Mouse (Mus musculus) CH12.LX (cell line): ENCODE results near the gene Mecr. TPM values are rescaled to one million over a fixed set of nuclear protein-coding genes. Genes with fewer than 3 reads are reported as not detected.

Source experiments
- DNase-seq: peaks from one replicate; pipeline ENCODE4 v3.0.0-alpha.2; 2013; ENCODE audit errors: extremely low read depth
- H3K27ac ChIP-seq: 2 replicates; pipeline ENCODE4 v1.5.1; 2012; ENCODE audit warnings: low read depth, mild to moderate bottlenecking, control low read depth, moderate library complexity; ENCODE audit not compliant: insufficient read depth
- H3K27me3 ChIP-seq: replicated peaks from 2 replicates; pipeline ENCODE3; 2012; ENCODE audit warnings: inconsistent platforms
- H3K36me3 ChIP-seq, 2 experiments: replicated peaks in 1 of 2; 2 replicates each; pipeline versions ENCODE3 to v1.6.1; 2012; ENCODE audit warnings: inconsistent platforms in 1 of 2, low read length in 1 of 2, mild to moderate bottlenecking in 1 of 2, mixed read lengths in 1 of 2, moderate library complexity in 1 of 2; ENCODE audit not compliant: control insufficient read depth in 1 of 2, insufficient read depth in 1 of 2
- H3K4me1 ChIP-seq, 2 experiments: 2 replicates each; pipeline ENCODE4 v1.6.1; 2012; ENCODE audit warnings: inconsistent platforms in 1 of 2, moderate library complexity in 1 of 2; ENCODE audit not compliant: insufficient read depth in 2 of 2, control insufficient read depth in 1 of 2
- H3K4me2 ChIP-seq: 2 replicates; pipeline ENCODE4 v1.6.1; 2012; ENCODE audit warnings: low read depth, mild to moderate bottlenecking, control low read depth; ENCODE audit not compliant: poor library complexity, insufficient read depth, severe bottlenecking
- H3K4me3 ChIP-seq, 3 experiments: fragments of 150-350 bp in 1 of 3; sonication (generic) in 1 of 3; replicated peaks in 1 of 3; 2 replicates each; pipeline versions ENCODE3 to v1.5.1; 2011 to 2012; ENCODE audit warnings: low read depth in 2 of 3, low read length in 2 of 3, mild to moderate bottlenecking in 2 of 3, moderate library complexity in 2 of 3, control low read depth in 1 of 3, improper control_type of control experiment in 1 of 3, inconsistent platforms in 1 of 3, mixed read lengths in 1 of 3; ENCODE audit not compliant: poor library complexity in 1 of 3
- H3K79me2 ChIP-seq: replicated peaks from 2 replicates; pipeline ENCODE4 v1.6.1; 2012; ENCODE audit warnings: mild to moderate bottlenecking, moderate library complexity; ENCODE audit not compliant: control insufficient read depth, poor library complexity, insufficient read depth, severe bottlenecking; ENCODE audit errors: extremely low read depth
- H3K9ac ChIP-seq: 2 replicates; pipeline ENCODE4 v1.6.1; 2012; ENCODE audit warnings: low read depth, mild to moderate bottlenecking, control low read depth, moderate library complexity; ENCODE audit not compliant: insufficient read depth
- H3K9me3 ChIP-seq: replicated peaks from 2 replicates; pipeline ENCODE3; 2012; ENCODE audit warnings: low read length, inconsistent platforms, mixed read lengths
- BHLHE40 ChIP-seq: IDR thresholded peaks from 2 replicates; pipeline ENCODE4 v1.6.1; 2011; ENCODE audit warnings: mild to moderate bottlenecking, low read depth, low read length, improper control_type of control experiment
- CHD1 ChIP-seq: IDR thresholded peaks from 2 replicates; pipeline ENCODE4 v1.6.1; 2012; ENCODE audit warnings: low read depth, low read length, improper control_type of control experiment, inconsistent platforms
- CHD2 ChIP-seq: IDR thresholded peaks from 2 replicates; pipeline ENCODE4 v1.6.1; 2011; ENCODE audit warnings: low read length, improper control_type of control experiment
- CTCF ChIP-seq, 2 experiments: IDR thresholded peaks in 1 of 2; conservative IDR thresholded peaks in 1 of 2; 2 replicates each; pipeline ENCODE4 v1.5.1; 2011 to 2012; ENCODE audit warnings: low read depth in 2 of 2, low read length in 2 of 2, improper control_type of control experiment in 1 of 2, inconsistent platforms in 1 of 2, mild to moderate bottlenecking in 1 of 2, moderate library complexity in 1 of 2
- EP300 ChIP-seq: IDR thresholded peaks from 2 replicates; pipeline ENCODE4 v1.6.1; 2011; ENCODE audit warnings: low read length, improper control_type of control experiment
- HCFC1 ChIP-seq: IDR thresholded peaks from 2 replicates; pipeline ENCODE4 v1.6.1; 2012; ENCODE audit warnings: low read depth, mild to moderate bottlenecking, inconsistent platforms, low read length, improper control_type of control experiment
- MAX ChIP-seq: IDR thresholded peaks from 2 replicates; pipeline ENCODE4 v1.6.1; 2011; ENCODE audit warnings: low read length, improper control_type of control experiment
- MAZ ChIP-seq: IDR thresholded peaks from 2 replicates; pipeline ENCODE4 v1.6.1; 2012; ENCODE audit warnings: low read depth, mild to moderate bottlenecking, inconsistent platforms, low read length, improper control_type of control experiment, moderate library complexity
- MYC ChIP-seq: IDR thresholded peaks from 2 replicates; pipeline ENCODE4 v1.6.1; 2011; ENCODE audit warnings: low read depth, mild to moderate bottlenecking, improper control_type of control experiment, low read length
- NELFE ChIP-seq: IDR thresholded peaks from 2 replicates; pipeline ENCODE4 v1.6.1; 2011; ENCODE audit warnings: low read depth, low read length, improper control_type of control experiment
- NRF1 ChIP-seq: IDR thresholded peaks from 2 replicates; pipeline ENCODE4 v1.6.1; 2014; ENCODE audit warnings: low read depth, mild to moderate bottlenecking, inconsistent platforms, low read length, improper control_type of control experiment, moderate library complexity
- POLR2A ChIP-seq: IDR thresholded peaks from 2 replicates; pipeline ENCODE4 v1.6.1; 2011; ENCODE audit warnings: low read depth, mild to moderate bottlenecking, improper control_type of control experiment, low read length
- POLR2AphosphoS2 ChIP-seq: IDR thresholded peaks from 2 replicates; pipeline ENCODE4 v1.6.1; 2011; ENCODE audit warnings: low read depth, low read length, improper control_type of control experiment
- RAD21 ChIP-seq: IDR thresholded peaks from 2 replicates; pipeline ENCODE4 v1.6.1; 2011; ENCODE audit warnings: low read depth, mild to moderate bottlenecking, low read length, improper control_type of control experiment, moderate library complexity
- TBP ChIP-seq: conservative IDR thresholded peaks from 2 replicates; pipeline ENCODE4 v1.6.1; 2011; ENCODE audit warnings: low read depth, low read length, improper control_type of control experiment
- USF2 ChIP-seq: conservative IDR thresholded peaks from 2 replicates; pipeline ENCODE4 v1.6.1; 2011; ENCODE audit warnings: low read depth, low read length, improper control_type of control experiment
- ZC3H11A ChIP-seq: IDR thresholded peaks from 2 replicates; pipeline ENCODE4 v1.6.1; 2012; ENCODE audit warnings: low read depth, mild to moderate bottlenecking, inconsistent platforms, low read length, improper control_type of control experiment
- ZKSCAN1 ChIP-seq: IDR thresholded peaks from 2 replicates; pipeline ENCODE4 v1.6.1; 2012; ENCODE audit warnings: low read depth, inconsistent platforms, low read length, improper control_type of control experiment, borderline replicate concordance
- ZMIZ1 ChIP-seq: IDR thresholded peaks from 2 replicates; pipeline ENCODE4 v1.6.1; 2012; ENCODE audit warnings: low read depth, mild to moderate bottlenecking, inconsistent platforms, low read length, improper control_type of control experiment
- ZNF384 ChIP-seq: IDR thresholded peaks from 2 replicates; pipeline ENCODE4 v1.6.1; 2012; ENCODE audit warnings: low read depth, low read length, improper control_type of control experiment, inconsistent platforms
- dilution Hi-C: fragments of 300-500 bp; cut with MboI; formaldehyde crosslinking; loops from 2 replicates; pipeline ENCODE4 v1.14.3; 2020; ENCODE audit warnings: low sequenced_read_pairs; ENCODE audit not compliant: extremely low pct_unique_long_range_greater_than_20kb, extremely low pct_ligation_motif_present
- in situ Hi-C: fragments of 300-500 bp; cut with MboI; formaldehyde crosslinking; loops from 3 replicates; pipeline ENCODE4 v1.14.3; 2019; ENCODE audit warnings: low sequenced_read_pairs, low pct_ligation_motif_present, low pct_unique_long_range_greater_than_20kb, mixed read lengths
- polyA plus RNA-seq: library from polyadenylated mRNA; unstranded; fragments of >175 nt; gene quantifications from 2 replicates; pipeline ENCODE4 v1.2.1, GENCODE M21; 2012; ENCODE audit warnings: low read depth; ENCODE audit not compliant: insufficient read length
- total RNA-seq, 2 experiments: library from RNA; depleted of rRNA; stranded (reverse); fragments of 300-350 nt in 1 of 2; fragments of >200 nt in 1 of 2; gene quantifications; 2 replicates each; pipeline ENCODE4 v1.2.3; 2012 to 2014

The Mecr gene
- total and polyA plus RNA-seq, 3 experiments, result 43.0 to 77.3 (median 54.6) TPM

GRCm38 (mm10) chr4:131826905-131827304, 16.4 kb upstream of the Mecr start:
- Histone ChIP-seq H3K36me3 (no peaks in the 10 kb centered on the region), H3K4me2 (no peak overlapping the region), H3K9ac (no peak overlapping the region), H3K27ac (no peak overlapping the region), H3K79me2 (no peaks in the 10 kb centered on the region), H3K9me3 (no peaks in the 10 kb centered on the region), H3K4me3 (no peak overlapping the region), H3K4me1 (no peaks in the 10 kb centered on the region), H3K27me3 (peaks cover 90% of the 10 kb centered on the region)
- dilution Hi-C loops, result no loop called here
- in situ Hi-C loops, result no loop called here
- no peak for DNase-seq
- TF ChIP-seq ZNF384 (no peak), ZC3H11A (no peak), POLR2AphosphoS2 (no peak), MAX (no peak)

GRCm38 (mm10) chr4:131829123-131829522, 14.1 kb upstream of the Mecr start:
- no peak overlapping the region for H3K27ac ChIP-seq

GRCm38 (mm10) chr4:131831546-131832045, 11.7 kb upstream of the Mecr start:
- in situ Hi-C loops (loop anchor here (5.0 to 10.0 kb wide), 2 partner anchors 54 to 577 kb away; no protein-coding TSS in a partner anchor), dilution Hi-C loops (no loop called here)

More at GRCm38 (mm10) chr4:131829123-131829522, 14.1 kb upstream of the Mecr start:
- dilution Hi-C loops (no loop called here), in situ Hi-C loops (no loop called here)
- Histone ChIP-seq H3K4me2 (no peak overlapping the region), H3K79me2 (no peaks in the 10 kb centered on the region), H3K36me3 (no peaks in the 10 kb centered on the region), H3K27me3 (peaks cover 94% of the 10 kb centered on the region), H3K9me3 (no peaks in the 10 kb centered on the region)
- TF ChIP-seq HCFC1 (no peak), ZKSCAN1 (no peak), RAD21 (no peak), CHD1 (no peak), NELFE (no peak), ZMIZ1 (no peak), MAZ (no peak), USF2 (no peak), TBP (no peak), BHLHE40 (no peak)
- TF ChIP-seq, all 38 proteins: peak for 0
- Histone ChIP-seq H3K4me3 (no peak overlapping the region), H3K9ac (no peak overlapping the region), H3K4me1 (no peaks in the 10 kb centered on the region)
- DNase-seq, result no peak

More at GRCm38 (mm10) chr4:131831546-131832045, 11.7 kb upstream of the Mecr start:
- Histone ChIP-seq H3K9me3 (no peaks in the 10 kb centered on the region), H3K79me2 (no peaks in the 10 kb centered on the region), H3K27me3 (peaks cover 94% of the 10 kb centered on the region), H3K4me1 (peaks cover 0 to 3% of the 10 kb centered on the region in 2 experiments; a peak in 2 of 4 replicates), H3K9ac (no peak overlapping the region), H3K36me3 (no peaks in the 10 kb centered on the region), H3K4me2 (no peak overlapping the region), H3K4me3 (no peak overlapping the region), H3K27ac (no peak overlapping the region)
- DNase-seq, result no peak
- TF ChIP-seq MAZ (no peak), NRF1 (no peak), MYC (no peak), NELFE (no peak), CHD2 (no peak), ZC3H11A (no peak), POLR2A (no peak), CTCF (conservative IDR thresholded peaks at IDR 0.05 in 1 of 2, IDR thresholded peaks at IDR 0.05 in 1 of 2; ENCODE audit: low read depth in 2 of 2, low read length in 2 of 2) (no peak), EP300 (no peak), USF2 (no peak)
